ENCODE assay signal across 23 mouse cellular contexts in the genomic region with DNA sequence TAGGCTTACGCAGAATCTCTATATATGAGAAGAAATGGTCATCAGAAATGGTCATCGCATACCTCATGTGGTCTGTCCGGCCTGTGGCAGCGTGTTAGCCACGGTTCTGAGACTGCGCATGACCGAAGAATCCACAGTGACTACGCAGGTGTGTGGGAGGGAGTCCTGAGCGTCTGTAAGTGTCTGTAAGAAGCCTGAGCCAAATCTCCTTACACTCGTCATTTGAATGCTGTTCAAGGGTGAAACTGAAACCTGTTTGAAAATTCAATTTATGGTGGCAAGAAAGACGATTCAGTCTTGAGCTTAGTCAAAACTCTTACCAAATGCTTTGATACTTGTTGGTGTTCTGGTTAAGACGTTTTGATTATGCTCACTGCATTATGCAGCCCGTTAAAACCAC.
"Had no signal": no experiment of that assay in that cellular context is flagged by ENCODE, and none has a peak within 500 bp of the region (broad histone marks: within the 10 kb centered on the region; RNA-seq: fewer than 3 reads in every experiment).

No protein-coding gene starts in this region.

- DNase-seq: kidney, postnatal 14 days; kidney, postnatal 4 days; liver; lung, adult 18-20 months; lung, postnatal 10 days; lung, postnatal 36 days; retina, postnatal 1 day; right cerebral cortex, postnatal 25 days; thymus, adult 2 months; thymus, postnatal 14 days; thymus, postnatal 4 days had no signal

- H3K4me3 ChIP-seq: kidney, embryonic 15.5 days; limb, embryonic 10.5 days; limb, embryonic 13.5 days; liver, embryonic 12.5 days; liver, embryonic 15.5 days; lung, embryonic 15.5 days; megakaryocyte, embryonic 14.5 days; midbrain, embryonic 10.5 days; midbrain, embryonic 13.5 days; myocyte; neural tube, embryonic 13.5 days had no signal

- H3K4me1 ChIP-seq: kidney, embryonic 15.5 days; limb, embryonic 10.5 days; limb, embryonic 13.5 days; liver, embryonic 12.5 days; liver, embryonic 15.5 days; lung, embryonic 15.5 days; midbrain, embryonic 10.5 days; midbrain, embryonic 13.5 days; neural tube, embryonic 13.5 days had no signal

- H3K27me3 ChIP-seq: kidney, embryonic 15.5 days; limb, embryonic 13.5 days; liver, embryonic 12.5 days; liver, embryonic 15.5 days; lung, embryonic 15.5 days; megakaryocyte, embryonic 14.5 days; midbrain, embryonic 13.5 days; neural tube, embryonic 13.5 days had no signal

- H3K27ac ChIP-seq: kidney, embryonic 15.5 days; limb, embryonic 10.5 days; limb, embryonic 13.5 days; liver, embryonic 12.5 days; liver, embryonic 15.5 days; lung, embryonic 15.5 days; midbrain, embryonic 10.5 days; midbrain, embryonic 13.5 days; neural tube, embryonic 13.5 days had no signal

- ATAC-seq: liver, embryonic 12.5 days; midbrain, embryonic 13.5 days; midbrain, embryonic 16.5 days had no signal

- H3K9me3 ChIP-seq: kidney, embryonic 15.5 days; limb, embryonic 10.5 days; limb, embryonic 13.5 days; liver, embryonic 12.5 days; liver, embryonic 15.5 days; lung, embryonic 15.5 days; megakaryocyte, embryonic 14.5 days; midbrain, embryonic 10.5 days; midbrain, embryonic 13.5 days; neural tube, embryonic 13.5 days had no signal
